Mouse (Mus musculus): ENCODE data around the gene Il34. TPM values are rescaled to one million over a fixed set of nuclear protein-coding genes. Genes with fewer than 3 reads are reported as not detected.

The Il34 gene
- 11.3 and 13.4 TPM in 2 replicates for polyA plus RNA-seq (2012; rRNA removed)

DNA sequence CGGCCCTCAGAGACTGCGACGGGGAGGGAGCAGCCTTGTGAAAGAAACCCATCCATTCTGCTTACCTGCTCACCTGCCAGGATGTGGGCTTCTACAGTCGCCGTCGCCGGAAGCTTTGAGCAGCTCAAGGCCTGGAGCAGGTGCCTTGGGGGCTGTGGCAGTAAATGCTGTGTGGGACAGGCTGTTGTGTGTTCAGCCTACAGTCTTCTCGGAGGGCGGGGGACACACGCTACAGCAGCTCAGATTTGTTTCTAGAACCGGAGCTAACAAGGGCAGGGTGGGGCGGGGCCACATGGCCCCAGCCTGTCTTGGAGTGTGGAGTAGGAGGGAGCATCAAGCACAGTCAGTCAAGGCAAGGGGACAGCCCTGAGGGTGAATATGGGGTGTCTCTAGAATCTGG, at the start of gene Il34:
TSS of gene Il34 (minus strand) at position 256 of the 400 bp plus-strand sequence.
- no peak for DNase-seq (ENCODE audit: low spot score)

DNA sequence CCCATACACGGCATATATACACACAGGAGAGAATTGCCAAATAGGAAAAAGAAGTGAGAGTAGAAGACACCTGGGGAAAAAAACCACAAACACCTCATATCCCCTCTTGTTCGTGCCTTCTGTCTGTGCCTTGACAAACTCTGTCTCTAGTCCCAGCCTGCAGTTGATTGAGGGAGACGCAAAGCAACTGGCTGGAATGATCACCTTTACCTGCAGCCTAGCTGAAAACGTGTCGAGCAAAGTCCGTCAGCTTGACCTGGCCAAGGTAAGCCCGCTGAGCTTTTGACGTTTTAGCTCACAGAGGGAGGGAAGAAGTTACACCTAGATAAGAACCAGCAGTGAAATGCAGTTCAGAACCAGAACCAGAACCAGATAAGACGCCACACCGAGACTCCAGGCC, 45.5 kb upstream of the Il34 start:
- DNase-seq (ENCODE audit: low spot score): no peak

- DNase-seq (ENCODE audit: low spot score): no peak
Observed at GRCm38 (mm10) chr8:110847645-110848495, 42.1 kb upstream of the Il34 start.

GRCm38 (mm10) chr8:110847171-110847549, 41.4 kb upstream of the Il34 start:
- no peak for DNase-seq (ENCODE audit: low spot score)

- peak; percentile 80 for DNase-seq (ENCODE audit: low spot score)
Observed at GRCm38 (mm10) chr8:110846405-110847170, 40.9 kb upstream of the Il34 start, which contains the start of the genes Cog4 and Sf3b3. Cog4 (plus strand) TSS chr8:110846600. Sf3b3 (minus strand) TSS chr8:110846787.

- no peak for DNase-seq (ENCODE audit: low spot score)
Observed at GRCm38 (mm10) chr8:110845821-110846404, 40.2 kb upstream of the Il34 start.

DNA sequence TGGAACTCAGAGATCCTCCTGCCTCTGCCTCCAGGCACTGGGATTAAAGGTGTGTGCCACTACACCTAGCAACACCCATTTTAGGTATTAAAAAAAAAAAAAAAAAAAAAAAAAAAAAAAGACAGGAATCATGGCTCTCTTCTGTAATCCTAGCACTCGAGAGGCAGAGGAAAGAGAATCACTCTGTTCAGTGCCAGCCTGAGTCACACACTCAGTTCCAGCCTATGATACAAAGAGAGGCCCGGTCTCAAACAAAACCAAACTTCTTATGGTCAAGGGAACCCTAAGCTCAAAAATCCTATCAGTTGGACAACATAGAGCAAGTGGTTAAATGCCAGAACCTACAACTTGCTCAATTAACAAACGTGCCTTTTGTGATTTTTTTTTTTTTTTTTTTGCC, 39.2 kb upstream of the Il34 start:
- no peak for DNase-seq (ENCODE audit: low spot score)

GRCm38 (mm10) chr8:110843207-110843606, 37.5 kb upstream of the Il34 start:
- DNase-seq (ENCODE audit: low spot score): no peak

DNA sequence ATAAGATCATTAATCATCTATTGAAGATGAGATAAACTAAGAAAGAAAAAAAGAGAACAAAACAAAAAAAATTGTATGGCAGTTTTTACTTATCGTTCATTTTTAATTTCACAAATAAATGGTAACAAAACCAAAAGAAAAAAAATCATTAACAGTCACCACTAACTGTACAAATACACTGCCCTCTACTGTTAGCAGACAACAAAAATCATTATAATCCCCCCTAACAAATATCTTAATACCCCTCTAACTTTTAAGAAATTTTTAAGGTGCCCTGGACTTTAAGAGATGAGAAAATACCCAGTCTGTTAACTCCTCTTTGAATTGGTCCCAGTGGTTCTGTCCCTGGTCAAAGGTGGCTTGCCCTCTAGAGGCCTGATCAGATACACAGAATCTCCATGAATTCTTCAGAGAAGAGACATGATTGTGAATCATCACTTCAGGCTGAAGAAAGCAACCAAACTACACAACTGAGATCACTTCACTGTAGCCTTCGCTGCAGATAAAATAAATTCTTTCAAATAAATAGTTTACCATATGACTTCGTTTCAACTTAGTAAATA, 36.4 kb upstream of the Il34 start:
- no peak for DNase-seq (ENCODE audit: low spot score)

GRCm38 (mm10) chr8:110831956-110832355, 26.2 kb upstream of the Il34 start:
- DNase-seq (ENCODE audit: low spot score): no peak

DNA sequence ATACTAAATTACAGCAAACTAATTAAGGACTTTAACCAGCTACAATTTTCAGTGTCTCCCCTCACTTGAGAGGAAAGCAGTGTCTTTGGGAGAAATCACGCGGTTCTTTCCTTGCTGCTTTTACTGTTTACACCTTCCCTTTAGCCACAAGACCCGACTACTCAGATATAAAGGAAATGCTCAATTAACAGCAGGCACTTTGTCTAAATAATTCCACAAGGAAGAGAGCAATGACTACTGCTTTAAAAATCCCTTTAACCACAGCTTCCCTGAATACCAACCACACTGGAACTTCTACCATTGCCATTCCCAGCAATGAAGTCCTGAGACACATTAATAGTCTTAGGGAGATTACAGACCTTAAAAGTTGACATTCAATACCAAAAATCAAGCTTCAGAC, 22.8 kb upstream of the Il34 start:
- DNase-seq (ENCODE audit: low spot score): no peak

DNA sequence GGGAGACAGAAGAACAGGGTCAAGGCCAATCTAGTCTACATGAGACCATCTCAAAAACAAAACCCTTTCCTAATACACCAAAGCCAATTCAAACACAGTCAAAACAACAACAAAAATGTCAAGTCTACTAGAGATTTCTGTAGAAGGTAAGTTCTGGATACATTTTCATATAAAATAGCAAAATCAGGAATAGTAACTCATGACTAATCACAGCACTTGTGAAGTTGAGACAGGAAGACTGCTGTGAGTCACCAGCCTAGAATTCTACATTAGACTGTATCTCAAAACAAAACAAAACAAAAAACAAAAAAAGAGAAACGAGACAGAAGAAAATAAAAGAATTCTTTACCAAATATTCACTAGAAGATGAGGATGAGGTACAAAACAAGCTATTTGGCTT, 19.1 kb upstream of the Il34 start:
- DNase-seq (ENCODE audit: low spot score): no peak

DNA sequence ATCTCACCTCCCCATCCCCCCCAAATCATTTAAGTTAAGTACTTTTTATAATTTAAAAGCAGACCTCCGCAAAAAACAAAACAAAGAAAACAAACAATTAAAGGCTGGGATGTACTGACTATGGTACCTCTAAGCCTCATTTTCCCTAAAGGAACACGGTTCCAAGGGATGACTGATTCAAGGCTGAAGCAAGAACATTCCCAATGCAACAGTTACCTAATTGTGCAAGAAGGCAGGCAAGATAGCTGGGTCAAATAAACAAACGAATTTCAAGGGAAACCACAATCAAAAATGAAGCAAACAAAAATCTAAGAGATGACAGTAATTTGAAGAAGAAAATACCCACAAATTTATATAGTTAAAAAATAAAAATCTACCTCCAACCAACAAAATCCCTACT, 16.2 kb upstream of the Il34 start:
- DNase-seq (ENCODE audit: low spot score): no peak

DNA sequence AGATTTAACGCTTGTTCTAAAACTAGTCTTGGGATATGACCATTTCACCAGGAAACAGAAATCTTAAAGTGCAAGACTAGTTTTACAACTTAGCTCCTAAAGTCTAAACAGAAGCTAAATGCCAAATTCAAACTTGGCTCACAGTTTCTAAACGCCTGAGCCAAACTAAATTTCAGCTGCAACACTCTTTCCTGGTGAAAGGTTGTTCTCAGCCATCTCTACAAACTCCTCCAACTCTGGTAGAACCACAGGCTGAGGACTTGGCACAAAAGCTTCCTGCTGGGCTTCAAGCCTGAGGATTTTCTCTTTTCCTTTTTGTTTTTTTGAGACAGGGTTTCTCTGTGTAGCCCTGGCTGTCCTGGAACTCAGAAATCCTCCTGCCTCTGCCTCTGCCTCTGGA, 14.5 kb upstream of the Il34 start:
- DNase-seq (ENCODE audit: low spot score): no peak

DNA sequence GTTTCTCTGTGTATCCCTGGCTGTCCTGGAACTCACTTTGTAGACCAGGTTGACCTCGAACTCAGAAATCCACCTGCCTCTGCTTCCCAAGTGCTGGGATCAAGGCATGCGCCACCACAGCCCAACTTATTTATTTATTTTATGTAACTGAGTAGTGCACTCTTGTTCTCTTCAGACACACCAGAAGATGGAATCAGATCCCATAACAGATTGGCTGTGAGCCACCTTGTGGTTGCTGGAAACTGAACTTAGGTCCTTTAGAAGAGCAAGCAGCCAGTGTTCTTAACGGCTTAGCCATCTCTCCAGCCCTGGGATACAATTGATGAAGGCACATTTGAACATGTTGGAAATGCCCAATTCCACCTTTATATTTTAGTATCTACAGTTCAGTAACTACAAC, 12.9 kb upstream of the Il34 start:
- DNase-seq (ENCODE audit: low spot score): no peak

DNA sequence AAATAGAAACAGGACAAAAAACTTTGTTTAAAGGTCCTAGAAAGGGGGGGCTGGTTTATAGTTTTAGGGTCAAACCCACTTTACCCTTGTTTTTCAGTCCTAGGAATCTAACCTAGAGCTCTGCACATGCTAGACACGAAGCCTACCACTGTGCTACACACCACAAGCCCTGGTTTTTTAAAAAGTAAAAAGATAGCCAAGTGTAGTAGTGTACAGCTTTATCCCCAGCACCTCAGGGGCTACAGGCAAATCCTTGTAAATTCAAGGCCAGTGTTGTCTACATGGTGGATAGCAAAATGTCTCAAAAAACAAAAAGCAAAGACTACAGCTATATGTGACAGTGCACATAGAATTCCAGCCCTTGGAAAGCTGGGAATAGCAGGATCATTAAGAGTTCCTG, 11.3 kb upstream of the Il34 start:
- no peak for DNase-seq (ENCODE audit: low spot score)

- DNase-seq (ENCODE audit: low spot score): no peak
Observed at GRCm38 (mm10) chr8:110815308-110815707, 9.6 kb upstream of the Il34 start.

DNA sequence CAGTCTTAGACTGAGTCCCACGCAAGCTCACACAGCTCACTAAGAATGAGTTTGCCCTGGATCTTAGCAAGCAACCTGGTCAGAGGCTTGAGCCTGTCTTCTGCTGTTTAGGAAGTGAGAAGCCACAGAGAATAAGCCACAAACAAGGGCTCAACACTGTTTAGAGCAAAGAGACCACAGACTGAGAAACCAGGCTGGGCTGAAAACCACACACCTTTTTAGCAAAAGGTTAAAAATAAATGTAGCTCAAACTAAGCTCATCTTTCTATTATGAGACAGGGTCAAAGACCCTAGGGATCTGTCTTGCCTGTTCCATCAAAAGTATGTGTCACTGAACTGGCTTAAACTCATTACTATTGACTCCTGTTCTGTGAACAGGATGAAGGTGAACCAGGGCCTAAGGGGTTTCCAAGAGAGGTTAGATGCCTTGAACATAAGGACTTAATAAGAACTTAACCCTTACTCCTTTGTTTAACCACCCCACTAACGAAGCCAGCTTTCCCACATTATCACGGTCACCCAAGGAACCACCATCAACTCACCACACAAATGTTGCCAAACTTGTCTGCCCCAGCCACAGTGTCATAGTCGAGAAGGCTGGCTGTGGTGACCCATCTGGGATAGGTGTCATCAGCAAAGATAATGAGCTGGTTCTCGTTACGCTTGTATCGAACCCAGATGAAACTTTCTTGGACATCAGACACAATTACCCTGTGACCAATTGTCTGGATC, 7.5 kb upstream of the Il34 start:
- no peak for DNase-seq (ENCODE audit: low spot score)

GRCm38 (mm10) chr8:110812349-110813080, 6.8 kb upstream of the Il34 start:
- DNase-seq (ENCODE audit: low spot score): no peak

DNA sequence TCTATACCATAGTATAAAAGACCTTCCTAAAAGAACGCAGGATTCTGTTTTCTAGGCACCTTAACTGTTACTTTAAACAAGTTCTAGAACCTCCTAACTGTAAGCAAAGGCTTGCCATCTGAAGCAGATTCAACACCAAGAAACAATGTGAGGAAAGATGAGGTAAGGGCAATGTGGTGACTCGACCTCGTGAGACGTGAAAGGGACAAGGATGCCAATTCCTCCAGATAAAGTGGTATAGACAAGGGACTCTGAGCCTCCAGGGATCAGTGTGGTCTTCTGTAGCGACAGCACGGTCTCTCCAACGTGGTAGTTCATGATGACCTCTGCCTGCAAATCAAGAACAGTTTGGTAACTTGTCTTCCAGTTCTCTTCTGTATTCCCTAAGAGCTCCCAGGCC, 6.1 kb upstream of the Il34 start:
- DNase-seq (ENCODE audit: low spot score): no peak

DNA sequence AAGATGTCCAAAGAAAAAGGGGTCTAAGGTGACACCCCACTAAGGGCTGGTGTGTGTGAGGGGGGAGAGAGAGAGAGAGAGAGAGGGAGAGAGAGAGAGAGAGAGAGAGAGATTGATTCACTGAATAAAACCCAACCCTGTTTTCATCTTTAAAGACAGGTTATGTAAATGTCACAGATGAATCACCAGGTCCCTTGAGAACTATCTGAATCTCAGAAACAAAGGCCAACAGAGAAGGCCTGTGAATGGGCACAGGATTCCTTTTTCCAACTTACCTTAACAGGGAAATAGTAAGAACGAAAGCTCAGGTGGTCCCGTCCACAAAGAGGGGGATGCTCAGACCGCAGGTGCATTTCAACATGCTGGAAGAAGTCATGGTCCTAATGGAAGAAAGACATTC, 5.4 kb upstream of the Il34 start:
- no peak for DNase-seq (ENCODE audit: low spot score)

All from urinary bladder, adult 2 months (tissue).